Mouse (Mus musculus) kidney, adult 2 months (tissue): ENCODE results near the gene Fbxo47.

Source experiments
- CTCF ChIP-seq: fragments of 200-500 bp; conservative IDR thresholded peaks from 2 replicates; pipeline ENCODE4 v1.5.1; 2011; ENCODE audit warnings: low read depth, mild to moderate bottlenecking, control low read depth, low read length, moderate library complexity, mixed read lengths; ENCODE audit not compliant: insufficient read depth, insufficient read length
- POLR2A ChIP-seq: fragments of 200-500 bp; IDR thresholded peaks from one replicate; pipeline ENCODE4 v1.6.1; 2011; ENCODE audit warnings: low read depth, low read length, control low read depth

- TF ChIP-seq CTCF (no peak), POLR2A (no peak)
Observed at GRCm38 (mm10) chr11:97913111-97913510, 29.2 kb upstream of the Fbxo47 start.
